Mouse (Mus musculus) embryonic facial prominence, embryonic 11.5 days (tissue): ENCODE measurements at regions not wholly inside any gene's neighbourhood (a gene's known extent, or its start where the extent isn't known, plus 50 kb on each side); places are given as distances from the start of the nearest gene placed in this dataset.

ENCODE experiments used
- ATAC-seq: fragments of 200-750 bp; cut with Nextera tagmentation; replicated peaks from 2 replicates; pipeline ENCODE4 v1.8.0; 2017; ENCODE audit warnings: low read depth; ENCODE audit not compliant: insufficient number of reproducible peaks, low FRiP score, low TSS enrichment
- DNase-seq: peaks from one replicate; pipeline ENCODE4 v3.0.0-alpha.2; 2015; ENCODE audit warnings: low spot score
- H3K27ac ChIP-seq: fragments of 300-500 bp; sonication (generic); replicated peaks from 2 replicates; pipeline ENCODE4 v1.5.1; 2014; ENCODE audit warnings: mild to moderate bottlenecking, low read depth, low read length, control low read depth
- H3K27me3 ChIP-seq: fragments of 300-500 bp; sonication (generic); 2 replicates; pipeline ENCODE4 v1.6.1; 2014; ENCODE audit warnings: mild to moderate bottlenecking, low read length, moderate library complexity, mixed read lengths; ENCODE audit not compliant: control insufficient read depth, insufficient read depth
- H3K36me3 ChIP-seq: fragments of 300-500 bp; sonication (generic); replicated peaks from 2 replicates; pipeline ENCODE4 v1.6.1; 2014; ENCODE audit warnings: low read depth, mild to moderate bottlenecking, low read length, moderate library complexity, mixed read lengths; ENCODE audit not compliant: control insufficient read depth, insufficient read depth
- H3K4me1 ChIP-seq: fragments of 300-500 bp; sonication (generic); 2 replicates; pipeline ENCODE4 v1.6.1; 2014; ENCODE audit warnings: low read length, mixed read lengths; ENCODE audit not compliant: control insufficient read depth, insufficient read depth
- H3K4me2 ChIP-seq: fragments of 300-500 bp; sonication (generic); 2 replicates; pipeline ENCODE4 v1.6.1; 2014; ENCODE audit warnings: low read depth, mild to moderate bottlenecking, control low read depth, low read length, moderate library complexity
- H3K4me3 ChIP-seq: fragments of 300-500 bp; sonication (generic); 2 replicates; pipeline ENCODE4 v1.5.1; 2014; ENCODE audit warnings: low read depth, low read length, control low read depth
- H3K9ac ChIP-seq: fragments of 300-500 bp; sonication (generic); replicated peaks from 2 replicates; pipeline ENCODE4 v1.6.1; 2014; ENCODE audit warnings: mild to moderate bottlenecking, control low read depth, low read length
- H3K9me3 ChIP-seq: fragments of 300-500 bp; sonication (generic); replicated peaks from 2 replicates; pipeline ENCODE4 v1.6.1; 2016; ENCODE audit warnings: mild to moderate bottlenecking, low read length, inconsistent platforms, mixed read lengths; ENCODE audit not compliant: control insufficient read depth
- WGBS: fragments of 180-500 bp; shearing (Covaris S2); extraction: QIAGEN DNeasy Blood & Tissue Kit; methylation state at CpG from one replicate; pipeline ENCODE4 v1.1.7; 2014; 5-methylcytosine and 5-hydroxymethylcytosine counted together

GRCm38 (mm10) chr10:110534387-110534786 is 78.4 kb upstream of the Nav3 start:
- Histone ChIP-seq H3K4me3 (no peak overlapping the region), H3K9me3 (no peaks in the 10 kb centered on the region), H3K36me3 (no peaks in the 10 kb centered on the region), H3K27ac (no peak overlapping the region), H3K4me1 (no peaks in the 10 kb centered on the region), H3K9ac (no peak overlapping the region), H3K27me3 (no peaks in the 10 kb centered on the region), H3K4me2 (no peak overlapping the region)
- ATAC-seq (no peak), DNase-seq (no peak)
- 33% methylated on average over 5 of the region's 5 CpGs for whole genome bisulfite sequencing

GRCm38 (mm10) chr10:110542712-110543111 is 86.7 kb upstream of the Nav3 start:
- no peak overlapping the region for H3K27ac ChIP-seq
- DNase-seq (no peak), ATAC-seq (no peak)
- no peaks in the 10 kb centered on the region for H3K36me3 ChIP-seq
- H3K9ac ChIP-seq, result no peak overlapping the region
- WGBS, result 57% methylated on average over 6 of the region's 6 CpGs
- H3K4me3 ChIP-seq, result no peak overlapping the region
- no peaks in the 10 kb centered on the region for H3K9me3 ChIP-seq
- no peaks in the 10 kb centered on the region for H3K27me3 ChIP-seq
- no peak overlapping the region for H3K4me2 ChIP-seq
- H3K4me1 ChIP-seq, result no peaks in the 10 kb centered on the region

GRCm38 (mm10) chr10:110548391-110548790 is 92.4 kb upstream of the Nav3 start:
- no peaks in the 10 kb centered on the region for H3K4me1 ChIP-seq
- DNase-seq, result no peak
- H3K4me2 ChIP-seq, result no peak overlapping the region
- H3K9me3 ChIP-seq, result no peaks in the 10 kb centered on the region
- H3K9ac ChIP-seq, result no peak overlapping the region
- WGBS, result 84% methylated on average over 2 of the region's 2 CpGs
- H3K27ac ChIP-seq, result no peak overlapping the region
- no peak overlapping the region for H3K4me3 ChIP-seq
- H3K27me3 ChIP-seq, result no peaks in the 10 kb centered on the region
- no peaks in the 10 kb centered on the region for H3K36me3 ChIP-seq
- no peak for ATAC-seq

GRCm38 (mm10) chr10:110553954-110554353 is 98.0 kb upstream of the Nav3 start:
- no peaks in the 10 kb centered on the region for H3K27me3 ChIP-seq
- no peaks in the 10 kb centered on the region for H3K4me1 ChIP-seq
- no peaks in the 10 kb centered on the region for H3K36me3 ChIP-seq
- no peak overlapping the region for H3K4me2 ChIP-seq
- no peak overlapping the region for H3K4me3 ChIP-seq
- ATAC-seq (no peak), DNase-seq (no peak)
- H3K27ac ChIP-seq, result no peak overlapping the region
- no peaks in the 10 kb centered on the region for H3K9me3 ChIP-seq
- 83% methylated on average over 6 of the region's 6 CpGs for WGBS
- no peak overlapping the region for H3K9ac ChIP-seq

- no peak overlapping the region for H3K4me3 ChIP-seq
- H3K27me3 ChIP-seq, result no peaks in the 10 kb centered on the region
- H3K4me2 ChIP-seq, result no peak overlapping the region
- no peaks in the 10 kb centered on the region for H3K9me3 ChIP-seq
- ATAC-seq (no peak), DNase-seq (no peak)
- no peak overlapping the region for H3K9ac ChIP-seq
- no peaks in the 10 kb centered on the region for H3K36me3 ChIP-seq
- WGBS, result 83% methylated on average over 1 of the region's 1 CpGs
- H3K27ac ChIP-seq, result no peak overlapping the region
- no peaks in the 10 kb centered on the region for H3K4me1 ChIP-seq
Observed at GRCm38 (mm10) chr10:110556326-110556883, 100.4 kb upstream of the Nav3 start.

- H3K27ac ChIP-seq, result no peak overlapping the region
- no peak overlapping the region for H3K4me2 ChIP-seq
- H3K4me3 ChIP-seq, result no peak overlapping the region
- no peak for DNase-seq
- no peaks in the 10 kb centered on the region for H3K9me3 ChIP-seq
- no peak overlapping the region for H3K9ac ChIP-seq
- ATAC-seq, result no peak
- H3K27me3 ChIP-seq, result no peaks in the 10 kb centered on the region
- WGBS, result 86% methylated on average over 5 of the region's 5 CpGs
- no peaks in the 10 kb centered on the region for H3K4me1 ChIP-seq
- no peaks in the 10 kb centered on the region for H3K36me3 ChIP-seq
Observed at GRCm38 (mm10) chr10:110563057-110563456, 107.1 kb upstream of the Nav3 start.

- no peak overlapping the region for H3K27ac ChIP-seq
- no peaks in the 10 kb centered on the region for H3K9me3 ChIP-seq
- 72% methylated on average over 1 of the region's 1 CpGs for WGBS
- no peaks in the 10 kb centered on the region for H3K4me1 ChIP-seq
- H3K36me3 ChIP-seq, result no peaks in the 10 kb centered on the region
- H3K4me3 ChIP-seq, result no peak overlapping the region
- DNase-seq, result no peak
- no peak overlapping the region for H3K9ac ChIP-seq
- ATAC-seq, result no peak
- no peak overlapping the region for H3K4me2 ChIP-seq
- H3K27me3 ChIP-seq, result no peaks in the 10 kb centered on the region
Observed at GRCm38 (mm10) chr10:110563571-110563970, 107.6 kb upstream of the Nav3 start.

GRCm38 (mm10) chr10:110566260-110567050 is 110.5 kb upstream of the Nav3 start:
- Histone ChIP-seq H3K27ac (no peak overlapping the region), H3K4me3 (no peak overlapping the region)
- 86% methylated on average over 12 of the region's 12 CpGs for WGBS

More at GRCm38 (mm10) chr10:110566260-110567050, 110.5 kb upstream of the Nav3 start:
- Histone ChIP-seq H3K4me2 (no peak overlapping the region), H3K4me1 (no peaks in the 10 kb centered on the region), H3K27me3 (no peaks in the 10 kb centered on the region), H3K9me3 (no peaks in the 10 kb centered on the region), H3K9ac (no peak overlapping the region), H3K36me3 (no peaks in the 10 kb centered on the region)
- ATAC-seq (no peak), DNase-seq (no peak)
